Mouse (Mus musculus) embryonic fibroblast, embryonic 13.5 days (primary cell): ENCODE results near the gene Suds3. TPM values are rescaled to one million over a fixed set of nuclear protein-coding genes. Genes with fewer than 3 reads are reported as not detected.
A peak's percentile ranks its signal among the peaks of the same experiment; 100 is the strongest.

ENCODE experiments used
- H3K27ac ChIP-seq: 2 replicates; pipeline ENCODE4 v1.5.1; 2012; ENCODE audit warnings: low read length, control low read depth, inconsistent platforms; ENCODE audit not compliant: insufficient read depth
- H3K4me1 ChIP-seq: 2 replicates; pipeline ENCODE4 v1.6.1; 2011; ENCODE audit warnings: low read length; ENCODE audit not compliant: control insufficient read depth, insufficient read depth
- H3K4me3 ChIP-seq: 2 replicates; pipeline ENCODE4 v1.5.1; 2011; ENCODE audit warnings: mild to moderate bottlenecking, control low read depth, low read length; ENCODE audit not compliant: insufficient read depth
- CTCF ChIP-seq: IDR thresholded peaks from 2 replicates; pipeline ENCODE4 v1.5.1; 2011; ENCODE audit warnings: mild to moderate bottlenecking, control low read depth, low read length, moderate library complexity, borderline replicate concordance; ENCODE audit not compliant: insufficient read depth
- POLR2A ChIP-seq: IDR thresholded peaks from 2 replicates; pipeline ENCODE4 v1.6.1; 2011; ENCODE audit warnings: low read depth, mild to moderate bottlenecking, control low read depth, low read length, moderate library complexity
- polyA plus RNA-seq: library from polyadenylated mRNA; stranded (reverse); fragments of >200 nt; gene quantifications from 2 replicates; pipeline ENCODE4 v1.2.4, GENCODE M21; 2011; ENCODE audit warnings: low read depth; ENCODE audit not compliant: missing spikeins, insufficient read length

The Suds3 gene
- polyA plus RNA-seq, 1 experiment = 55.7 TPM

DNA sequence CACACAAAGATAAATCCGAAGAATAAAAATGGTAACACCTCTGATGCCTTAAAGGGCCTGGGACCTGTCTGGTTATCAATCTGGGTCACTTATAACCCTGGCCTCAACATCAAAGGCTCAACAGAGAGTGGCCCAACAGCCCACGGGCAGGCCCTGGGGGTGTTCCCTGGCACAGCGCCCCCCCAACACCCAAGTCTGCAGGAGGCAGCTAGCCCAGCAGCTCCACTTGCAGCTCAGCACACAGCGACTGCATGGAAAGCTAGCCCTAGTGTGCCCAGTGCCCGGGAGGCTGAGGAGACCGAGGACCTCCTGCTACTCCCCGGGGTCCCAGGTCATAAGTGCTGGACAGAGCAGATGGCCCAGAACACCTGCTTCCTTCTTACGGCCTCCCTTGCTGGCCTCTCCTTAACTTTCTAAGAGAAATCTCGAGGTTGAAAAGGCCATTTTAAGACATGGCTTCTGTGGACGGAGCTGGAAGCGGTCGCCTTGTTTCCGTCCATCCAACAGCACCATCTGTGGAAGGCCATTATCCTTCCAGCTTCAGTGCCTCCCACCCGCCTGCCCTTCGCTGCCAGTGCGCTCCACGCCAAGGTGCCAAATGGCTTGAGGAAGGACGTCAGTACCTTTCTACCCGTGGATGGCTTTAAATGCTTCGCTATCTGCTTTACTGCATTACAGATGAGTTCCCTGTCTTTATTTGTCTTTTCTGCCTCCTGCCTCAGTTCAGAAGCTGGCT lies 12.6 kb downstream of the Suds3 start:
- no peak overlapping the region for H3K27ac ChIP-seq
- TF ChIP-seq POLR2A (no peak), CTCF (no peak)
- H3K4me1 ChIP-seq = no peaks in the 10 kb centered on the region
- no peak overlapping the region for H3K4me3 ChIP-seq

DNA sequence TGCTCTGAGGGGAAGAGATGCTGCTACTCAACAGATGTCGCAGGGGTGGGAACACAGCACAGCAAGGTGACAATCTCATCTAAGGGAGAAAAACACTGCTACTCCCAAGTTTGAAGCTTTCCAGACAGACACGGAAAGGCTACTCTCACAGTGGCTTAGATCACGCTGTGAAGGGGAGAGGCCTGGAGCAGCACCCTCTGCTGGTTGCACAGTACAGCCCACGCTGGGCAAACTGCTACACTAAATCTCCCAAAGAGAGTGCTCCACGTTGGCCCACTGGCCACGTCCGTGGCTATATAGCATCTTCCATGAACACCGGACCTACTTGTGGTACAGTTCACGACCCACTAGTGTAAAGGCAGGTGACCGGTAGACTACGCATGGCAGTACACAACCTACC lies 16.2 kb downstream of the Suds3 start:
- H3K27ac ChIP-seq = no peak overlapping the region
- TF ChIP-seq CTCF (peak; percentile 40; the same call in 1 of the 2 replicates), POLR2A (no peak)
- H3K4me3 ChIP-seq = no peak overlapping the region
- H3K4me1 ChIP-seq = no peaks in the 10 kb centered on the region

DNA sequence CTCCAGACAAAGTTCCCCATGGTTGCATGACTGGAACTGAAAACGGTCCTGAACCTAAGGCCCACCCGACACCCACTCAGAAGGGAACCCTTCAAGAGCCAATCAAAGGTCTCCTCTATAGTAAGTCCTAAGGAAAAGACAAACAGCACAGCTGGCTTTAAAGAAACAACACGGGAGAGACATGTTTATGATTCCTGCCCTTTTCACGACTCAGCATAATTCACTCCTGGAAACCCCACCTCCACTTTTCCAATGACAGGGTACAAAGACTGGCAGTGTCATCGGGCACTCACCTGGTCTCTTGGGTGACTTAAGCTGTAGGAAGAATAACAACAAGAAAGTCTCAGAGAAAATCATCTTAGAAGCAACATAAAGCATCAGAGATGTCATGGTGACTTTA lies 16.9 kb downstream of the Suds3 start:
- Histone ChIP-seq H3K4me1 (no peaks in the 10 kb centered on the region), H3K27ac (no peak overlapping the region), H3K4me3 (no peak overlapping the region)
- no peak for TF ChIP-seq CTCF

DNA sequence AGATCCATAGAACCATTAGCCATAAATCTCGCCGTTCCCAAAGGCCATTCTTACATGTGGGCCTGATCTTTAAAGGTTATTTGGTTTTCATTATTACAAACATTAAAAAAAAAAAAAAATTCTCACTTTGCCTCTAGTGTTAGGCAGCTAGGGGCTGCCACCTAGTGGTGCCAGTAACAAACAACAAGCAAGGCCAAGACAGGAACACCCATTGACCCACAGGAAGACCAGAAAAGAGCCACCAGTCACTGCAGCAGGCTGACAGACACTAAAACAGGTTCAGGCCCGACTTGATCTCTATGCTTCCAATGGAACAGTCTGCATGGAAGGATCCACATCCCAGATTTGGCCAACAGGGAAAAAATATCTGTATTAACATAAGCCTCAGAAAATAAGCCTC lies 19.2 kb downstream of the Suds3 start:
- Histone ChIP-seq H3K27ac (no peak overlapping the region), H3K4me3 (no peak overlapping the region), H3K4me1 (no peaks in the 10 kb centered on the region)
- TF ChIP-seq CTCF = peak; percentile 61; the same call in 1 of the 2 replicates
- TF ChIP-seq POLR2A = no peak

DNA sequence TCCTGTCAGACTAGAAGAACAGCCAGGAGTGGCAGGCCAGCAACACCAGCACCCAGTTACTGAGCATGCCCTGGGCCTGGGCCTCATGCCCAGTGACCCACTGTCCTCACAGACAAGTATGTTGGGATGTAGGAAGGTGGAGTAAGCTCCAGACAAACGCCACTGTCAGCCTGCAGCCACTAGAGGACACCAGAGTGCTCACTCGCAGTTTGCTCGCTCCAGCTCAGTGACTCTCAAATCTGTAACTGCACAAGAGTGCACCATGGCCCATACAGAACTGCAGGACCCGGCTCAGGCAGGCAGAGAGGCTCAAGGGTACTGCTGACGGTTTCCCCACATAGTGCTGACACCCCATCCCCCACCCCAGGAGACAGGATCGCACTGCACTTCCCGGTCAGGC lies 21.5 kb downstream of the Suds3 start:
- Histone ChIP-seq H3K4me1 (peaks cover 3% of the 10 kb centered on the region), H3K27ac (no peak overlapping the region), H3K4me3 (no peak overlapping the region)
- peak; percentile 94; the same call in 1 of the 2 replicates for TF ChIP-seq CTCF
- TF ChIP-seq POLR2A = no peak

DNA sequence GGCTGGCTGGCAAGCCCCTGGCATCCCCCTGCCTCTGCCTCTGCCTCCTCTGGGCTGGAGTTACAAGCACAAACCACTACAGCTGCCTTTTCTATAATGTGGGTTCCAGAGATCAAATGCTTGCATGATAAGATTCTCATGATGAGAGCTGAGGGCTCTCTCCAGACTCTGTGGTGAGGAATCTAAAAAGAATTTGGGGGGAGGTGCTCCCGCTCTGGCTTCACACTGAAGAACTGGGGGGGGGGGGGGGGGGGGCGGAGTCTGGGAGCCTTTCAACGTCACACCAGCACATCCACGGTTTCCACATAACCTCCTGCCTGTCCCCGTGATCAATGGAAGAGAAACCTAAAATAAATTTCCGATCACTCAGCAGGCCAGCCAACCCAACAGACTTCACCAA lies 26.1 kb downstream of the Suds3 start:
- Histone ChIP-seq H3K4me3 (no peak overlapping the region), H3K4me1 (peaks cover 7% of the 10 kb centered on the region), H3K27ac (peak overlapping the region; percentile 34)
- no peak for TF ChIP-seq CTCF
- TF ChIP-seq POLR2A = no peak

DNA sequence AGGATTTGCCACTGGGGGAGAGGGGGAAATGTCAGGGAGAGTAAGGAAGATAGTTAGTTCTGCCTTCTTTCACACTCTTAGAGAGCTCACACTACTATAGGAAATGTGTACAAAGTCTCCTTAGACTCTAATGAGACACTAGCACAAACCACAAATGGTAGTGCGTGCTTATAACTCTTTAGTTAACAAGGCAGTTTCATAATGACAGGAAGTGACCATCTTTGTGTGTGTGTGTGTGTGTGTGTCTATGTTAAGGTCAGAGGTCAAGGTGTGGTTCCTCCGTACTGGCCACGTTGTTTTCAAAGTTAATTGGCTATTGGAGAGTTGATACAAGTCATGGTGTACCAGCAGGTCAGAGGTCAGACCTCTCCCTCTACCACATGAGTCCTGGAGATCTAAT lies 26.8 kb downstream of the Suds3 start:
- H3K4me1 ChIP-seq = peaks cover 7% of the 10 kb centered on the region
- TF ChIP-seq CTCF (no peak), POLR2A (no peak)
- H3K4me3 ChIP-seq = no peak overlapping the region

DNA sequence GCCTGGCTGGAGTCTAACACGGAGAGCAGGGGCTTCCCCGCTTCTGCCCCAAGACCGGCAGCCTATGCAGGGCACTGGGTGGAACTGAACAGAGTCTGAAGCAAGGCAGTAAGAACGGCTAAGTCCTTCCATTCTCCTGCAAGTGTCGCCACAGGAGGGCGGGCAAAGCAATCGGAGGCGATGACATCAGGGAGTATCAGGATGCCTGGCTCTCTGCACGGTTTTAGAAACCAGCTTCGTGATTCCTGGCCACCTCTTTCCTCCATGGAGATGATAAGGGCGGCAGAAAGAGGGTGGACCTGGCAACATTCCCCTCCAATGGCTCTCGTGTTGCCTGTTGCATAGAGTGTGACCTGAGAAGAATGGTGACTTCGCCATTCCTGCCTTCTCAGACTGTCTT lies 28.2 kb downstream of the Suds3 start:
- TF ChIP-seq POLR2A (no peak), CTCF (peak; percentile 39; the same call in 1 of the 2 replicates)
- H3K27ac ChIP-seq = no peak overlapping the region
- H3K4me1 ChIP-seq = peaks cover 7% of the 10 kb centered on the region
- H3K4me3 ChIP-seq = no peak overlapping the region

More for the DNA sequence above, 26.8 kb downstream of the Suds3 start:
- 0 out of 2 replicates have a peak overlapping the region, but pooled peaks have one; percentile 34 for H3K27ac ChIP-seq

DNA sequence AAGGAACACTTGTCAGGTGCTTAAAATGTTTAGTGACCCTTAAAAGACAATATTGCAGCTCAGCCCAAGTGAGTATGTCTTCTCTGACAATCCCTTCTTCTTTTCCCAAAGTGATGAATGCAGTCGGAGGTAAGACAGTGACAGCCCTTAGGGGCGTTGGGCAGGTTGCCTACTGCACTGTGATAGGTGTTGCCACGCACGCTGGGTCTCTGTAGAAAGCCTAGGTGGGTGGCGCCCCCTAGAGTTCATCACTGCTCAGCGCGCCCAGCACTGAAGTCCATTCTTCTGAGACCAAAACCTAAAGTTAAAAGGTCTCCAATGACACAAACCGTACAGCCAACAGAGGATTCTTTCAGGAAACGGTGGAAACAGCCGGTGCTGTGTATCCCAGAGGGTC lies 46.4 kb downstream of the Suds3 start:
- Histone ChIP-seq H3K4me3 (no peak overlapping the region), H3K4me1 (no peaks in the 10 kb centered on the region), H3K27ac (no peak overlapping the region)
- TF ChIP-seq POLR2A = no peak
- peak; percentile 50; the same call in 1 of the 2 replicates for TF ChIP-seq CTCF

DNA sequence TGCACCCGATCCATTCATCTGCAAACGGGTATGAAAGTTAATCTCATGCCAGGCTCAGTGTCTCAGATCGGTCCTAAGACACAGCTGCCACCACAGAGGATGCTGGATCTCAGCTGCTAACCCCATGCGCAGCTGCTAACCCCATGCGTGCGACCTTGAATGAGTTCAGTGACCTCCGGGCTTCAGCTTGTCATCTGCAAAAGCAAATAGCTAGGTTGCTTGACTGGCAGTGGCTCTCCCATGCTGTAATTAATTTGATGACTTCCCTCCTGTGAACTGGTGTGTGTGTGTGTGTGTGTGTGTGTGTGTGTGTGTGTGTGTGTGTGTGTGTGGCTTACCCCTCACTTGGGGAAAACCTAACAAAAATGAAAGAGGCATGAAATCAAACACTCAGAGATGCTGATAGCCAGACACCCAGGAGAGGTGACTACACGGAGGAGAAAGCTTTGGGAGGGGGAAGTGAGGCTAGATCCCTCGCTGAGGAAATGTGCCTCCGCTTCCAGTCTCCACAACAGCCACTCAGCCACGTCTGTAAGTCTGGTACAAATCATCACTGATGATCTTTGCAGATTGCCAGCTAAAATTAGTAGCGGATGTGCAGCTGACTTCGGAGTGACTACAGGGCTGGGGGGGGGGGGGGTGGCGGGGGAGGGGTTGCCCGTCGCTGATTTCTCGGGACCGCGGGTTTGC lies 47.0 kb downstream of the Suds3 start:
- no peak overlapping the region for H3K4me3 ChIP-seq

More for the DNA sequence above, 47.0 kb downstream of the Suds3 start:
- no peaks in the 10 kb centered on the region for H3K4me1 ChIP-seq
- H3K27ac ChIP-seq = no peak overlapping the region
- TF ChIP-seq CTCF (no peak), POLR2A (no peak)
